Mouse (Mus musculus) olfactory bulb, adult 2 months (tissue): Measurements from ENCODE around the gene Anks1b.

Experiments
- CTCF ChIP-seq: fragments of 200-500 bp; IDR thresholded peaks from 2 replicates; pipeline ENCODE4 v1.5.1; 2012; ENCODE audit warnings: low read depth, mild to moderate bottlenecking, low read length, moderate library complexity; ENCODE audit not compliant: insufficient read depth
- POLR2A ChIP-seq: fragments of 200-500 bp; IDR thresholded peaks from 2 replicates; pipeline ENCODE4 v1.6.1; 2012; ENCODE audit warnings: mild to moderate bottlenecking, low read depth, low read length, moderate library complexity; ENCODE audit not compliant: insufficient read depth

- no peak for TF ChIP-seq CTCF
- no peak for TF ChIP-seq POLR2A
These were observed 991.2 kb downstream of the Anks1b start for GRCm38 (mm10) chr10:90864599-90864889.
